Mouse (Mus musculus) adrenal gland, adult 8-10 months (tissue): ENCODE measurements around the gene Aasdh. TPM values are rescaled to one million over a fixed set of nuclear protein-coding genes. Genes with fewer than 3 reads are reported as not detected.

Source experiments
- DNase-seq: peaks from one replicate; pipeline ENCODE4 v3.0.0; 2022
- total RNA-seq, 4 experiments: library from RNA; stranded (reverse); gene quantifications; 2 replicates each; pipeline ENCODE4 v1.2.4; 2022

The Aasdh gene
- total RNA-seq, 4 experiments from 2014 or later = 14.7 to 28.9 (median 21.4) TPM

DNA sequence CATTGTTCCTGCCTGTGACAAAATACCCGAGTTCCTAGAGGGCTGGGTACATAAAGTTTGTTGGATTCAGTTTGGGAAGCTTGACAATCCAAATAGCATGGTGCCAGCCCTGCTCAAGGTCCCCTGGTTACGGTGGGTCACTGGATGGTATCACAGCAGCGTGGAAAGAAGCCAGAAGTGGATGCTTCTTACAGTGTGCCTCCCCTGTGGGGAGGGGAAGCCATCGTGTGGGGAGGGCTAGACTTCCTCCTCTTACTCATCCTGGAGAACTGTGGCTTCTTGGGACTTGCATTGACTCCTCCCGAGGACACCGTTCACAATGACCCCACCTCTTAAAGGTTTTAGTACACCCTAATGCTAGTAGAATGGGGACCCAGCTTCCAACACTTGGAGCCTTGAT is 65.5 kb downstream of the Aasdh start:
- DNase-seq = no peak

DNA sequence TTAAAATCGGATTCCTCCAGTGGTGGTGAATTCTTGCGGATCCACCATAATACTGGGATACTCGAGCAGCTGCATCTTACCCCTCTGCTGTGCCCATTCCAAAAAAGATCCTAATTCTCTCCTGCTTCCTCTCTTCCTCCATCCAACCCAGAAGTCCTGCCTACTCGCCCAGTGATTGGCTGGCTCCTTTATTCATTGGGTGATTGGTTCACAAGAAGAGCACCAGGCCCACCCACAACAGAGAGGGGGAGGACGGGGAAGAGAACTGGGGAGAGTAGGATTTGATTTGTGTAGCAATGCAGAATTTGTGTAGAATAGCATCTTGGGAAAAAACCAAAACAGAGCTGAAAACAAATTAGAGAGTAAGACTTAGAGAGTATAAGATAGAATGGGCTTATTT is 68.3 kb downstream of the Aasdh start:
- DNase-seq = no peak

DNA sequence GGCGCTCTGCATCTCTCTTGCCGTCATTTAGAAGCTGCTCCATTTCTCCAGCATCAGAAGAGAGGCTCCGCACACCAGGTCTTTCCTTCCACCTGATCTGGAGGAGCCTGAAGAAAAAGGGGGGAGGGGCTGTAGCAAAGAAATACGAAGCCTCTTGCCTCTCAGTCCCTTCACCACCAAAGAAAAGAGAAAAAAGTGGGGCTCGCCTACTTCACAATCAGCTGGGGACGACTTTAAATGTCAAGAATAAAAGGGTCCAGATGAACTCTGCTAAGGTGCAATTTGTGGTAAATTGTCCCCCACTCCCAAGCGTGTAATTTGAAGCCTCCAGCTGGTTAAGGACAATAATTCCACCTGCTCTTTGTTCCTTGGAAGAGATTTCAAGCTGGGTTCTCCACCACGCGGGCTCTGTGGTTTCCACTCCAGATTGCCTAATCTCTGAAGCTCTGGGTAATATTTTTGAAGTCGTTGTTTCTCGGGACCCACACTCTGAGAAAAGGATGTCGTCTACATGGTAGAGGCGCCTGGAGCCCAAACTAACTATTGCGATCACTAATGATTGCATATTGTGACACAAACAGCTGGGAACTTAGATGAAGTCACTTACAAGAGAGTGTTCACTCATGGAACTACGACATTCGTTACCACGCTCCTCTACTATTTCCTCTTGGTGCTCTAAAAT is 72.6 kb downstream of the Aasdh start:
- no peak for DNase-seq

DNA sequence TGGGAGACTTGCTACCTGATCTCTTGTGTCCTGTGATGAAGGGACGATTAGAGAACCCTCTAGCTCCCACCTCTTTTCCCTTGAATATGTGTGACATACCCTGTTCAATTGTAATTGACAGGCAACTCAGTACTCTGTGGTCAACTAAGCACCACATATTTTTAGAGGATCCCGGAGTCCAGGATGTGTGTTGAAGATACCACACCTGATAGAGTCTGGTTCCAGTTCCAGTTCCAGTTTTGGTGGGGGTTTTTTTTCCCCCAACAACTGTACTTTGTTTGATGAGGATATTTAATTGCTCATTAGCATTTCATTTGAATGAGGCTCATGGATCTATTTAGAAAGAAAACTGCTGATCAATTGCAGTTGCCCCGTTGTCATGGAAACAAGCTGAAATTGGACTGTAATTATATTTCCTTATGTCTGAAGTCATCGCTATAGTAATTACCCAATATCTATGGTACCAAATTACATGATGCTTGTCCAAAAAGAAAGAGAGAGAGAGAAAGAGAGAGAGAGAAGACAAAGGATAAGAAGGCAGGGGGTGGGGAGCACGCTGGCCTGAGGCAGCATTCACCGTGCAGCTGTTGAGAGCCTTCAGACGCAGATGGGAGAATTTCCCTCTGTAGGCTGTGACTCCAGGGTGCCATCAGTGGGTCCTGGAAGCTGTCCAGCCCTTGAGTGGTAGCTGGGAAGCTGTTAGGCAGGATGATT is 76.6 kb downstream of the Aasdh start:
- no peak for DNase-seq

Other genes starting within 250 kb of the Aasdh start
- gene C530008M17Rik, start 249.0 kb downstream of the Aasdh start, total RNA-seq = 1 to 10 TPM; 8.3 to 9.8 (median 8.7) TPM
- 100 to 1,000 TPM; 160 to 214 (median 189) TPM for gene Paics, start 45.8 kb upstream of the Aasdh start, total RNA-seq
- gene Ppat, start 46.1 kb upstream of the Aasdh start, total RNA-seq = 10 to 100 TPM; 15.8 to 26.3 (median 19.0) TPM
- gene Srp72, start 69.2 kb upstream of the Aasdh start, total RNA-seq = 100 to 1,000 TPM; 124 to 171 (median 156) TPM
- not detected for gene Arl9, start 98.5 kb upstream of the Aasdh start, total RNA-seq
- under 1 TPM in 2 of 4 experiments, not detected in 2; 0.23 to 0.24 TPM for gene Thegl, start 110.5 kb upstream of the Aasdh start, total RNA-seq
- gene Hopx, start 209.6 kb upstream of the Aasdh start, total RNA-seq = 1 to 10 TPM; 1.5 to 4.1 (median 2.1) TPM